Mouse (Mus musculus): ENCODE measurements around the gene Cdc27. TPM values are rescaled to one million over a fixed set of nuclear protein-coding genes. Genes with fewer than 3 reads are reported as not detected.
"Not testable (repeated sequence)": the region's sequence is repeated elsewhere in the genome, so short reads cannot be mapped to it uniquely, and the experiment has no call there.

Gene Cdc27
- total RNA-seq, 2 experiments from 2014 or later: 44.5 to 49.0 TPM

GRCm38 (mm10) chr11:104570515-104570914, 20.1 kb upstream of the Cdc27 start:
- not testable (repeated sequence) for DNase-seq

GRCm38 (mm10) chr11:104568326-104568725, 17.9 kb upstream of the Cdc27 start:
- DNase-seq: no peak

GRCm38 (mm10) chr11:104567736-104568135, 17.3 kb upstream of the Cdc27 start:
- no peak for DNase-seq

- DNase-seq: no peak
Measured at GRCm38 (mm10) chr11:104566796-104567195, 16.4 kb upstream of the Cdc27 start.

- no peak for DNase-seq
Measured at GRCm38 (mm10) chr11:104566097-104566496, 15.7 kb upstream of the Cdc27 start.

- DNase-seq: no peak
Measured at GRCm38 (mm10) chr11:104565172-104565571, 14.8 kb upstream of the Cdc27 start.

- no peak for DNase-seq
Measured at GRCm38 (mm10) chr11:104563496-104563895, 13.1 kb upstream of the Cdc27 start.

- DNase-seq: no peak
Measured at GRCm38 (mm10) chr11:104560971-104561370, 10.6 kb upstream of the Cdc27 start.

GRCm38 (mm10) chr11:104558651-104559403, 8.4 kb upstream of the Cdc27 start:
- DNase-seq: no peak

GRCm38 (mm10) chr11:104558065-104558464, 7.6 kb upstream of the Cdc27 start:
- DNase-seq: no peak

GRCm38 (mm10) chr11:104549438-104550405, 698 bp downstream of the Cdc27 start:
- peak; percentile 89 for DNase-seq

GRCm38 (mm10) chr11:104547502-104547901, 2.9 kb downstream of the Cdc27 start:
- no peak for DNase-seq

- DNase-seq: no peak
Measured at GRCm38 (mm10) chr11:104544507-104544906, 5.9 kb downstream of the Cdc27 start.

- DNase-seq: not testable (repeated sequence)
Measured at GRCm38 (mm10) chr11:104543337-104543736, 7.1 kb downstream of the Cdc27 start.

- no peak for DNase-seq
Measured at GRCm38 (mm10) chr11:104539811-104540210, 10.6 kb downstream of the Cdc27 start.

GRCm38 (mm10) chr11:104537945-104538555, 12.4 kb downstream of the Cdc27 start:
- no peak for DNase-seq

GRCm38 (mm10) chr11:104536843-104537242, 13.6 kb downstream of the Cdc27 start:
- DNase-seq: no peak

GRCm38 (mm10) chr11:104525935-104526334, 24.5 kb downstream of the Cdc27 start:
- DNase-seq: no peak

- no peak for DNase-seq
Measured at GRCm38 (mm10) chr11:104512436-104512835, 38.0 kb downstream of the Cdc27 start.

GRCm38 (mm10) chr11:104510606-104511005, 39.8 kb downstream of the Cdc27 start:
- peak; percentile 47 for DNase-seq

GRCm38 (mm10) chr11:104508455-104508854, 42.0 kb downstream of the Cdc27 start:
- no peak for DNase-seq

- no peak for DNase-seq
Measured at GRCm38 (mm10) chr11:104488292-104488691, 62.1 kb downstream of the Cdc27 start.

GRCm38 (mm10) chr11:104481971-104482370, 68.4 kb downstream of the Cdc27 start:
- DNase-seq: no peak
